Mouse (Mus musculus): Measurements from ENCODE around the gene Itprip. TPM values are rescaled to one million over a fixed set of nuclear protein-coding genes. Genes with fewer than 3 reads are reported as not detected.

Gene Itprip
- total RNA-seq, 2 experiments from 2014 or later = 0.95 to 1.5 TPM

DNA sequence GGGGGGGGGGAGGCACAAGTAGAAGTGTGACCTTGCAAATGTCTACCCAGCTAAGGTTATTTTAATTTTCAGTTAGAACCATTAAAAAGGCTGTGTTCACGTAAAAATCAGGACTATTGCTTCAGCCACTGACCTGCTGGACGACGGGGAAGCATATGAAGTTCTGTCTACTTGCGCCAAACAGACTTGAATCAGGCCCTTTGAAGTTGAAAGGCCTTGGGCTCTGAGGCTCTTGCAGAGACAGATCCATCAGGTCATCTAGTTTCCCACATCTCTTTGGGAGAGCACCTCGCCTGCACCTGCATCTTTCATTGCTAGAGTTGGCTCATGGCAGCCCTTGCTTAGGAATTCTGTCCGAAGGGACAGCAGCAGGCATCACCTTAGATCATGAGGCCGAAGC is 5.8 kb downstream of the Itprip start:
- DNase-seq (ENCODE audit: extremely low spot score in 1 of 2, low spot score in 2 of 2) = no peak
- H3K27ac ChIP-seq = no peak overlapping the region
- no peak for TF ChIP-seq CTCF (IDR thresholded peaks at IDR 0.05)
- intact Hi-C loops (cut with DNase I) = no loop called here
- no peak overlapping the region for H3K4me3 ChIP-seq

DNA sequence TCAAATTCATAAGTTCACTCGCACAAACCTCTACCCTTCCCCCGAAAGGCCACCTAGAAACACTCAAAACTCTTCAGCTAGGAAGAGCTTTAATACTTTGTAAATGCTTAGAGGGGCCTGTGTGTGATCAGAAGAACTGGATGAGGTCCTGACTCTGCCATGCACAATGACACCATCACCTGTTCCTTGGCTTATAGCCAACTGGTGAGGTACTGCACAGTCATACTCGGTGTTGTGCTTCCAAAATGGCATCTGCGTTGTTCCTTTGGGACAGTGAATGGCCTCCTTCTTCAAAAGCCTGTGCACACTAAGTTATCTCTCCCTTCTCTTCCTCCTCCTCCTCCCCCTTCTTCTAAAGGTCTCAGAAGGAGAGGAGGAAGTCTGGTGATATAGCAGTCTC is 8.3 kb downstream of the Itprip start:
- TF ChIP-seq CTCF (IDR thresholded peaks at IDR 0.05) = no peak
- no peak overlapping the region for H3K4me3 ChIP-seq
- intact Hi-C loops (cut with DNase I) = no loop called here
- no peak overlapping the region for H3K27ac ChIP-seq
- no peak for DNase-seq (ENCODE audit: extremely low spot score in 1 of 2, low spot score in 2 of 2)

DNA sequence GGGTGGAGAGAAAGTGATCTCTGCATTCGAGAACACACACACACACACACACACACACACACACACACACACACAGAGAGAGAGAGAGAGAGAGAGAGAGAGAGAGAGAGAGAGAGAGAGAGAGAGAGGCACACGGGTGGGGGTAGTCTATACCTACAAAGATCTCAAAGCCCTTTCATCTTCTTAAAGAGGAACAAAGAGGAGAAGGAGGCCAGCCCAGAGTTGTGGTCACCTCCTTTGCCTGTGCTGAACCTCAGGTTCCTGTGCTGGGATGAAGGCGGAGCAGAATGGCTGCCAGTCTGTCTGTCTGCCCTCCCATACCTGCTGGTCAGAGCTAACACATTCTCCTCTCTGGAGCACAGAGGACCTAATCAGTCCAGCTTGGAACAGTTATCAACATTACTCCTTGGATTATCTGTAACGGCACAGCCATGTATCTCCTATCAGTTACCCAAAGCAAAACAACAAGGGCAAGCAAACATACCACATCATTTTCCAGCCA is 8.9 kb downstream of the Itprip start:
- Histone ChIP-seq H3K27ac (no peak overlapping the region), H3K4me3 (no peak overlapping the region)
- intact Hi-C loops (cut with DNase I) = no loop called here
- no peak for DNase-seq (ENCODE audit: extremely low spot score in 1 of 2, low spot score in 2 of 2)
- no peak for TF ChIP-seq CTCF (IDR thresholded peaks at IDR 0.05)

DNA sequence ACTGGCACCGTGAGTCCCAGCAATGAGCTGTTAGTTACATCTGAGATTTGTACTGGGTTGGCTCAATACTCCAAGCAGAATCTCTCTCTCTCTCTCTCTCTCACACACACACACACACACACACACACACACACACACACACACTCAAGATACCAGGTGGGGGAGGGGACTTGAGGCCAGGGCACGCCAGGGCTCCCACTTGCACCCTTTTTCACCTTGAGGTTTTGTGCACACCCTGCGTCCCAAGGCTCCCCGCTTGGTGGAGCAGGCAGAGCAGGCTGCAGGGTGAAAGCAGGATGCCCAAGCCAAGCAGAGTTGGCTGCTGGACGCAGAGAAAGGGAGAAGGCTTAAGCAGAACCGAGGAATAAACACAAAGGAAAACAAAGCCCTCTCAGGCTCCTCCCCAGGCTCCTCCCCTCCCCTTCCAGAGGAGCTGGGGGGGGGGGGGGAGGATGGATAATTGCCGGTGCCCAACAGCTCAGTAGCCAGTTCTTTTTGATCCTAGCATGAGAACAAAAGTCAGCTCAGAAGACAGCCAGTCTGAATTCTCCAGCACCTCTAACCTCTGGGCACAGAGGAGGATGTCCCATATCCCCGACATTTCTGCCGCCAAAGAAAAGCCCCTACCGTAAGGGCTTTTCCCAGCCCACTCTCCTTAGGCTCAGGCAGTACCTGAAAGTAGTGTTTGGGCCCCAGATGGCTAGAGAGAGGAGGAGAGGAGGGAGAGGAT is 9.5 kb downstream of the Itprip start:
- intact Hi-C loops (cut with DNase I) = no loop called here
- DNase-seq (ENCODE audit: extremely low spot score in 1 of 2, low spot score in 2 of 2) = no peak
- no peak overlapping the region for H3K27ac ChIP-seq
- no peak for TF ChIP-seq CTCF (IDR thresholded peaks at IDR 0.05)
- H3K4me3 ChIP-seq = no peak overlapping the region

DNA sequence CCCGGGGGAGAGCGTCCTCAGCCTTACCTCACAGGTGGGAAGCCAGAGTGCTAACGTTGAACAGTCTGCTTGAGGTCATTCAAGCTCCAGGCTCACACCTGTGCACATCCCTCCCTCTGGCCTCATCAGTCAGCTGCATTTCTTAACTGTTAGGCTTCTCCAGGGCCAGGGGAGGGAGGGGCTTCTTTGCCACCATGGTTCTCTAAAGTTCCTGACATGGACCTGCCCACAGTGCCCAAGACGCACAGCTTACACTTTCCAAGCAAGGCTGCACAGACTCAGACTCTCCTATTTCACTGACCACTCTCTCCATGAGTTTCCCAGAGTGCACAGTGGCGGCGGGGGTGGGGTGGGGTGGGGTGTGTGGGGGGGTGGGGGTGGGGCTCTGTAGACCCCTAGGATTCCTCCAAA is 10.1 kb downstream of the Itprip start:
- intact Hi-C loops (cut with DNase I) = no loop called here
- Histone ChIP-seq H3K27ac (no peak overlapping the region), H3K4me3 (no peak overlapping the region)
- TF ChIP-seq CTCF (IDR thresholded peaks at IDR 0.05) = no peak
- no peak for DNase-seq (ENCODE audit: extremely low spot score in 1 of 2, low spot score in 2 of 2)

DNA sequence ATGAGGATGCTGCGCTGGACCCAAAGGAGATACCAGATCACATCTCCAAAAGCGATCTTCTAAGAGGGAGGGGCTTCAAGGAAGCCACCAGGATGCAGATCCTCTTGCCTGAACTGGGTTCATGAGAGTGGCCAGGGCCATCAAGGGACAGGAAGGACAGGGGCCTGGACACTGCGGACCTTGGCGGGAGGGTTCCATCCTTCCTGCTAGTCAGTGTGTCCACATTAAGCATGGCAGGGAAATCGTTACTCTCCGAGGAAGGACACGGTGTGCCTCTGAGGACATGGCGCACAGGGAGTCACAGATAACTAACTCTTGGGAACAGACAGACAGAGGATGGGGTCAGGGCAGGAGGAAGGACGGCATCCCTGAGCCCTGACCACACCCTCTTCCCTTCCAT is 11.5 kb downstream of the Itprip start:
- no peak overlapping the region for H3K4me3 ChIP-seq
- DNase-seq (ENCODE audit: extremely low spot score in 1 of 2, low spot score in 2 of 2) = no peak
- no peak overlapping the region for H3K27ac ChIP-seq
- intact Hi-C loops (cut with DNase I) = no loop called here
- TF ChIP-seq CTCF (IDR thresholded peaks at IDR 0.05) = no peak

DNA sequence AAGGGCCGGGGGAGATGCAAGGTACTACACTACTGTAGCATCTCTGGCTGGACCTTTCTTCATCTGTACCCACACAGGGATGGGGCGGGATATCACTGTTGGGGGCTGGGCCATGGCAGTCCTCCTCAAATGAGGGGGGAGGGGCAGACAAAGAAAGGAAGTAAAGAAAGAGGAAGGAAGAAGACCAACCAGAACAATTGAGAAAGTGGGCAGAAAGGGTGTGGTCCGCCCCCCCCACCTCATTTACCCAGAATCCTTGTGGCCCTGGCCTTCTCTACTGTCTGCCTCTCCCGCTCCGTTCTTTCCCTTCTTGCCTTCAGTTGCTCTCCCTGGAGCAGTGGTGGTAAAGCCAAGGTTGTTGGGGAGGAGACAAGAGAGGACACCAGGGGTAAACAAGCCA is 13.5 kb downstream of the Itprip start:
- Histone ChIP-seq H3K4me3 (no peak overlapping the region), H3K27ac (no peak overlapping the region)
- TF ChIP-seq CTCF (IDR thresholded peaks at IDR 0.05) = no peak
- intact Hi-C loops (cut with DNase I) = no loop called here
- DNase-seq (ENCODE audit: extremely low spot score in 1 of 2, low spot score in 2 of 2) = no peak

DNA sequence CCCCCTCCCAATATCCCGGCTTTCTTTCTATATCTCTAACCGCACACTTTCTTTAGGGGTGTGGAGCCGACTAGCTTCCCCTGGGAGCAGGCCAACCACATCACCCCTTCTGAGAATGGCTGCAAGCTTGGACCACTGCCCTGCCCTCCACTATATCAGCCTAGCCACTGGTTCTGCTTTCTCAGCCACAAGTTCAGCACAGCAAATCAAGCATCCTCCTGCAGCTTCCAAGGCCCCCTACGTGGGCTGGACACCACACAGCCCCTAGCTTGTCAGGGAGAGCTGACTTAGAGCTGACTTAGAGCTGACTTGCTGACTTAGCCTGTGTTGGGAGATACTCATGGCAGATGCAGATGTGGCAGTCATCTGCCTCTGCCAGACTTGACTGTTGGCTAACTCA is 14.0 kb downstream of the Itprip start:
- intact Hi-C loops (cut with DNase I) = no loop called here
- H3K4me3 ChIP-seq = no peak overlapping the region
- no peak overlapping the region for H3K27ac ChIP-seq
- no peak for DNase-seq (ENCODE audit: extremely low spot score in 1 of 2, low spot score in 2 of 2)
- no peak for TF ChIP-seq CTCF (IDR thresholded peaks at IDR 0.05)

DNA sequence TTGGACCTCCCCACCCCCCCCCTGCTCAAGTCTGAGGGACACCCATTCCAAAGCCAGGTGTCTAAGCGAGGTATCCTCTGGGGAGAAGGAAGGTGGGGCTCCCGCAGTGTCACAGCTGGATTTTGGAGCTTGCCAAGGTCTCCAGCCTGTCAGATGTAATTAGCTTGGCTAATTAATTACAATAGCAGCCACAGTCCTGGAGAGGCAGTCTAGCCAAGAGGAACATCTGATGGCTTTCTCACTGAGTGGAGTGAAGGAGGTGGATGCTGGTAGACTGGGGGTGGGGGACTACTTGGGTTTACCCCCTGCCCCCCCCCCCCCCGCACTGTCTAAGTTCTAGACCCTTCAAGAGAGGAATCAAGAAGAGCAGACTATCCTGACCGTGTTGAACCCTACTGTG is 15.4 kb downstream of the Itprip start:
- TF ChIP-seq CTCF (IDR thresholded peaks at IDR 0.05) = no peak
- intact Hi-C loops (cut with DNase I) = no loop called here
- no peak overlapping the region for H3K4me3 ChIP-seq
- DNase-seq (ENCODE audit: extremely low spot score in 1 of 2, low spot score in 2 of 2) = no peak
- no peak overlapping the region for H3K27ac ChIP-seq

DNA sequence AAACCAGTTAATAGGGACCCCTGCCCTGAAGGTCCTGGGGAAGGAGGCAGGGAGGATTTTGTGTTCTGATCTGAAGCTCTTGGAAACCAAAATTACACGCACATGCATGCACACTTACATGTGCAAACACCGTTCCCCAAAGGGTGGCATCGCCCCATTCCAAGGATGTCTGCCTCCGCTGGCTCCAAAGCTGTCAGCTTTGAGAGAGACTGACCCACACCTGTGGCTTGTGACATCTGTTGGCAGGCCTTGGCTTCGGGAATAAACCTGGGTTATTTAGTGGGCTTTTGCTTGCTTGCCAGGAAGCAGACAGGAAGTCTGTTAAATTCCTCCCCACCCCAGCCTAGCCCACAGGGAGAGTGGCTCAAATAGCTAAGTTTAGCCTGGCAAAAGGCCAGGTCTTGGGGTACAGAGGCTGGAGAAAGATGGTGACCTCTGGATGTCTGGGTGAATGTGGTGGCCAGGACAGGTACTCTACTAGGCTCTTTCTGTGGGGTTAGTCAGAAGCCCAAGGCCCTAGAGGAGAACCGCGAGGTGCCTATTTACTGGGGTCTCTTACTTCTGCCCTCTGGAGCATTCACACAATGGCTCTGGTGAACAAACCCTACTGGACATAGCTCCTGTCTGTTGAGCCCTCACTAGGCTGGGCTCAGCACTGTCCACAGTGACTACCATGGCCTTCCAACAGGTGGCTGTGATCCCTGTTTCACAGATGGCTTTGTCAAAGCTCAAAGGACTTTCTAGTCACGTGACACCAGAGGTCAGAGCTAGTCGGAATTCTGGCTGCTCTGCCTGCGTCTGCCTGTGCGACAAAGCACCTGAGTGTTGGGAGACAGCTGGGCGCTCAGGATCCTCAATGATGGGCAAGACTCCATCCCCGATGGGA is 16.5 kb downstream of the Itprip start:
- no peak for DNase-seq (ENCODE audit: extremely low spot score in 1 of 2, low spot score in 2 of 2)
- Histone ChIP-seq H3K4me3 (no peak overlapping the region), H3K27ac (no peak overlapping the region)
- no peak for TF ChIP-seq CTCF (IDR thresholded peaks at IDR 0.05)
- intact Hi-C loops (cut with DNase I) = no loop called here

DNA sequence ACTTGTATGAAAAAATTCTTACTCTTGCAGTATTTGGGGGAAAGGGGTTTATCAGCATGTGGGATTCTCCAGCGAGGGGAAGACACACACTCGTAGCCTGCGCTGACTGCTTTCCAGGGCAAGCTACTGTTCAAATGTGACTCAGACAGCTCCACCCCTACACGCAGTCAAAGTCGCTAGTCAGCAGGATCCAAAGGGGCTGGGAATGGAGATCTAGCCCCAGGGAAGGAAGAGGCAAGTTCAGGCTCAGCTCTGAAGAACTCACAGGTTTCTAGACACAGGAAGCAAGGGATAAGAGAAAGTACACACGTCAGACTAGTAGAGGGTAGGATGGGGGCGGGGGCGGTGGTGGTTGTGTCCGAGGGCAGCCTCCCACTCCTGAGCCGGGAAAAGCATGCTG is 18.5 kb downstream of the Itprip start:
- TF ChIP-seq CTCF (IDR thresholded peaks at IDR 0.05) = no peak
- DNase-seq (ENCODE audit: extremely low spot score in 1 of 2, low spot score in 2 of 2) = no peak
- Histone ChIP-seq H3K4me3 (no peak overlapping the region), H3K27ac (no peak overlapping the region)
- intact Hi-C loops (cut with DNase I) = no loop called here

DNA sequence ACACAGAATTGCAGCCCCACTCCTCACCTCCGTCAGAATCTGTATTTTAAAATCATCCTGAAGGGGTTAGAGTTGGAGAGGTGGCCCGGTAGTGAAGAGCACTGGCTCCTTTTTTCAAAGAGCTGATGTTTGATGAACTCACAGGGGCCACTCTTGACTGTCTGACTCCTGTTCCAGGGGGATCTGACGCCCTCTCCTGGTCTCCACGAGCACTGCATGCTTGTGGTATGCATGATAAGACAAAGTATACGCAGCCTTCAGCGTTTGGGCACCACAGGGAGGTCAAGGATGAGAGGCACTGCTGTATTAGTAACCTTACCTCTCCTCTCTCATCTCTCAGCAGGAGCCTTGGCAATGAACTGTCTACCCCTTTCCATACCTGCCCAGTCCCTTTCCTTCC is 19.1 kb downstream of the Itprip start:
- H3K4me3 ChIP-seq = no peak overlapping the region
- intact Hi-C loops (cut with DNase I) = no loop called here
- DNase-seq (ENCODE audit: extremely low spot score in 1 of 2, low spot score in 2 of 2) = no peak
- TF ChIP-seq CTCF (IDR thresholded peaks at IDR 0.05) = no peak; the same call in 1 of the 2 replicates
- no peak overlapping the region for H3K27ac ChIP-seq

Measured in left cerebral cortex, adult 2 months (tissue).